Mouse (Mus musculus): ENCODE data around the gene Snx29. TPM values are rescaled to one million over a fixed set of nuclear protein-coding genes. Genes with fewer than 3 reads are reported as not detected.

Snx29 gene
- polyA plus RNA-seq, 1 experiment from 2014 or later, result 15.3 TPM

DNA sequence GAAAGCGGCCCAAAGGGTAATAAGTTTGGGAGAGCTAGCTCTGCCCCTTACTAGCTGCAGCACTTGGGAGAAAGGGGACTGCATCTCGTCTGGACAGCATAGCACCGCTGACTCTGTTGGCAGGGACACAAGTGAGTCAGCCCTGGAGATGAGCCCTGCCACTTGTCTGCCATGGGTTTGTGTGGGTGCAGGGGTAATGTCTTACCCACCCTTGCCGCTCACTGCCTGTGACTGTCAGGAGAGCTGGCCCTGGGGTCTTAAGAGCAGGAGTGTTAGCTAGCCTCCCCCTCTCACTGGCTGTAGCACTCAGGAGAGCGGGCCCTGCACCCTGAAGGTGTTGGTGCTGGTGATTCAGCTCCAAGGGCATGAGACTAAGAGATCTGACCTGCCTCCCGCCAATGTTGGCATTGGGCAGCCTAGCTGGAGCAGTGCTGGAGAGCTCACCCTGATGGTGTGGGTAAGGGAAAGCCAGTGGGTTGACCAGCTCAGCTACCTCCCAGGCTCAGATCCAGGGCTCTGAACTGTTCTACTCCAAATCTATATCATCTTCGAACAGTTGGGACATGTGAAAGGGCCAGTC lies 479.3 kb downstream of the Snx29 start:
- DNase-seq (ENCODE audit: low spot score), result no peak
- 89% methylated on average over 7 of the region's 7 CpGs for WGBS
- Histone ChIP-seq H3K4me3 (ENCODE audit: low read depth, low read length) (no peak overlapping the region), H3K27ac (ENCODE audit: low read depth, low read length) (no peak overlapping the region), H3K36me3 (ENCODE audit: control insufficient read depth, insufficient read depth, low read length) (no peaks in the 10 kb centered on the region), H3K4me1 (replicated peaks; ENCODE audit: control insufficient read depth, insufficient read depth, low read length) (no peaks in the 10 kb centered on the region), H3K9ac (ENCODE audit: low read depth, low read length) (no peak overlapping the region), H3K4me2 (replicated peaks; ENCODE audit: low read depth, low read length) (no peak overlapping the region), H3K9me3 (ENCODE audit: control insufficient read depth, low read length) (no peaks in the 10 kb centered on the region), H3K27me3 (ENCODE audit: control insufficient read depth, insufficient read depth, low read length) (no peaks in the 10 kb centered on the region)
- no peak for ATAC-seq (ENCODE audit: low FRiP score)

Other genes starting within 250 kb of the Snx29 start
- 31.3 and 33.4 TPM in 2 replicates for gene Txndc11, start 188.3 kb upstream of the Snx29 start, polyA plus RNA-seq (2014; fragmentation: Nextera tagmentation; extraction: Ambion mirVana)
- gene Zc3h7a, start 146.5 kb upstream of the Snx29 start, polyA plus RNA-seq (2014; fragmentation: Nextera tagmentation; extraction: Ambion mirVana), result 104 and 113 TPM in 2 replicates
- gene Rsl1d1, start 119.6 kb upstream of the Snx29 start, polyA plus RNA-seq (2014; fragmentation: Nextera tagmentation; extraction: Ambion mirVana), result 245 and 259 TPM in 2 replicates
- 87.4 and 94.3 TPM in 2 replicates for gene Gspt1, start 68.6 kb upstream of the Snx29 start, polyA plus RNA-seq (2014; fragmentation: Nextera tagmentation; extraction: Ambion mirVana)
- gene Tnfrsf17, start 9.1 kb upstream of the Snx29 start, polyA plus RNA-seq (2014; fragmentation: Nextera tagmentation; extraction: Ambion mirVana), result 0.22 TPM in 1 of 2 replicates, not detected in the other

Measured in hindbrain, embryonic 11.5 days (tissue).